Mouse (Mus musculus) left cerebral cortex, adult 2 months (tissue): Measurements from ENCODE around the gene Fam173a. TPM values are rescaled to one million over a fixed set of nuclear protein-coding genes. Genes with fewer than 3 reads are reported as not detected.
A peak's percentile ranks its signal among the peaks of the same experiment; 100 is the strongest.
"Not testable (repeated sequence)": the region's sequence is repeated elsewhere in the genome, so short reads cannot be mapped to it uniquely, and the experiment has no call there.

ENCODE experiments used
- DNase-seq, 2 experiments: peaks; one replicate each; pipeline ENCODE4 v3.0.0; 2021 to 2022; ENCODE audit warnings: low spot score in 2 of 2, mixed read lengths in 1 of 2; ENCODE audit errors: extremely low spot score in 1 of 2
- H3K27ac ChIP-seq: fragments of 200-600 bp; 2 replicates; pipeline ENCODE4 v1.8.1; 2022
- H3K4me3 ChIP-seq: fragments of 200-600 bp; 2 replicates; pipeline ENCODE4 v1.8.1; 2022
- CTCF ChIP-seq: fragments of 200-600 bp; IDR thresholded peaks from 2 replicates; pipeline ENCODE4 v1.8.1; 2022; ENCODE audit warnings: antibody characterized with exemption, mild to moderate bottlenecking, moderate library complexity
- intact Hi-C: fragments of 180-260 bp; cut with DNase I; formaldehyde crosslinking; loops from one replicate; pipeline ENCODE4 v1.15.1; 2025
- total RNA-seq, 2 experiments: library from RNA; stranded (reverse); gene quantifications; 2 replicates each; pipeline ENCODE4 v1.2.3; 2021

Gene Fam173a
- total RNA-seq, 2 experiments from 2014 or later = 84.9 to 85.1 TPM

DNA sequence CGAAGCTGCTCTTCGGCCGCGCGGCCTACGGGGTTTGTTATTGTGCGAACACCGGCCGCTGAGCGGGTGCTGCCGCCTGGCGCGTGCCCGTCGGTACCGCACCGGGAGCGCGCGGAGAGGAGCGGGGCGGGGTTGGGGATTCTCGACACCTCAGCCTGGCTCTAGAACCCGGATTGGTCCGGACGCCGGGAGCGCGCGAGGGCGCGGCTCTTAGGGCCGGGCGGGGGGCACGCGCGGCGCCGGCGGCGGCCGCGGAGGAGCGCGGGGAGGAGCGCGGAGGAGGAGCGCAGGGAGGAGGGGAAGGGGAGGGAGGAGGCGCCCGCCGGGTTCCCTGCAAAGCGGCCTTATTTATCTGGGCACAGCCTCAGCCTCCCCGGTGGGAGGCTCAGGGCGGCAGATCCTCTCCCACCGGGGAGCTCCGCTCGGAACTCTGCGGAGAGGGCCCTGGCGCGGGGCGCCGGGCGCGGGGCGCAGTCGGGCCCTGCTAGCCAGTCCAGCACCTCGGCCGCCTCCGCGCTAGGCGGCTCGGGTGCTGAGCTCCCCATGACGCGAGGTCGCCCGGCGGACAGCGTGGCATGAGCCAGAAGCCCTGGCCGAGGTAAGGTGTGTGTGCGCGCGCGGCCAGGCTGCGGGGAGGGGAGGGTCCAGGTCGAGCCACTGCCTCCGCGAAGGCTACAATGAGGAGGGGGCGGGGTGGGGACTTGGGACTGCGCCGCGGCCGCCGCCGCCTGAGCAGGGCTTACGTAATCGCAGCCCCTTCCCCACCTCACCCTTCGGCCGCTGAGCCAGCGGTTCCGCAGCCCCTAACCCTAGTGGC, 16.3 kb upstream of the Fam173a start, which contains the start of gene Fbxl16:
Fbxl16 (plus strand) TSS at position 297 of the 817 bp plus-strand sequence.
- H3K27ac ChIP-seq = peak within 1 kb of the TSS; percentile 99
- peak; percentile 49 for TF ChIP-seq CTCF
- DNase-seq = peak; percentile 91 to 92
- H3K4me3 ChIP-seq = peak within 1 kb of the TSS; percentile 63
- intact Hi-C loops = no loop called here

DNA sequence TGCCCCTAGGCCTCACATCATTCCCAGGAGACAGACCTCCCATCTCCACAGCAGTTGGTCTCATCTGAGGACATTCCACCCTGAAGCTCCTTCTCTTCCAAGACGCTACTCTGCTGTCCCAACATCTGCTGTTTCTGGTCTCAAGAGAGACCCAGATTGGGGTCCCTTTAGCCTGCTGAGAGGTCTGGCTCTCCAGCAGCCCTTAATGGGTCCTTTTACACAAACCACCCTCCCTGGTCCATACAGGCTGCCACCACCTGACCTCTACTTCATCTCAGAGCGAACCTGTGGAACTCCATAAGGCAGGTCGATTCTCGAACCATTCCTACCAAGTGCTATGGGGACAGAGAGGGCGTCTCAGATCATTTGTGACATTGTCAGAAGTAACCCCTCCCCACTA, 15.3 kb upstream of the Fam173a start:
- no peak for DNase-seq
- Histone ChIP-seq H3K27ac (peak overlapping the region; percentile 90), H3K4me3 (peak overlapping the region; percentile 63)
- TF ChIP-seq CTCF = no peak
- intact Hi-C loops = no loop called here

DNA sequence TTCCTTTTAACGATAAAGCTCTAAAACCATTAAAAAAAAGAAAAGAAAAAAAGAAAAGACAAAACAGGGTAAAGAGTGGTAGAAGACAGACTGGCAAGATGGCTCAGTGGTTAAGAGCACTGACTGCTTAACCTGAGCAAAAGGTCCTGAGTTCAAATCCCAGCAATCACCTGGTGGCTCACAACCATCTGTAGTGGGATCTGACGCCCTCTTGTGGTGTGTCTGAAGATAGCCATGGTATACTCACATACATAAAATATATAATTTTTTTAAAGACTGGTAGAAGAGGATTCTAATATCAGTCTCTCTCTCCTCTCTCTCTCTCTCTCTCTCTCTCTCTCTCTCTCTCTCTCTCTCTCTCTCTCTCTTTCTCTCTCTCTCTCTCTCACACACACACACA, 14.8 kb upstream of the Fam173a start:
- H3K27ac ChIP-seq, DNase-seq, H3K4me3 ChIP-seq, intact Hi-C loops: not testable (repeated sequence)
- TF ChIP-seq CTCF = peak; percentile 34

DNA sequence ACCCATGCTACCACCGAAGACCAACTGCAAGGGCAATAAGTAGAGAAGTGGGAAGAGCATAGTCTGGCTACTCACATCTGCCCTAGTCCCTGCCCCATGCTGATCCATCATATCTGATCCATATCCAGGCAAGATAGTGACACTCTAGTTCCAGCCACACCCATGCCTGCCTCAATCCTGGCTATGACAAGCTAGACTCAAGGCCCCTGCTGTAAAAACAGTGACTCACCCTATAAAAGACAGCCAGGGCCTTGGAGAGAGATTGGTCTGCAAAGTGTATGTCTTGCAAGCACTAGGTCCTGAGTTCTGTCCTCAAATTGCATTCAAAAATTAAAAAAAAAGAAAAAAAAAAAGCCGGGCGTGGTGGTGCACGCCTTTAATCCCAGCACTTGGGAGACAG, 13.8 kb upstream of the Fam173a start:
- H3K27ac ChIP-seq = no peak overlapping the region
- intact Hi-C loops = no loop called here
- no peak overlapping the region for H3K4me3 ChIP-seq
- TF ChIP-seq CTCF = no peak
- DNase-seq = no peak

DNA sequence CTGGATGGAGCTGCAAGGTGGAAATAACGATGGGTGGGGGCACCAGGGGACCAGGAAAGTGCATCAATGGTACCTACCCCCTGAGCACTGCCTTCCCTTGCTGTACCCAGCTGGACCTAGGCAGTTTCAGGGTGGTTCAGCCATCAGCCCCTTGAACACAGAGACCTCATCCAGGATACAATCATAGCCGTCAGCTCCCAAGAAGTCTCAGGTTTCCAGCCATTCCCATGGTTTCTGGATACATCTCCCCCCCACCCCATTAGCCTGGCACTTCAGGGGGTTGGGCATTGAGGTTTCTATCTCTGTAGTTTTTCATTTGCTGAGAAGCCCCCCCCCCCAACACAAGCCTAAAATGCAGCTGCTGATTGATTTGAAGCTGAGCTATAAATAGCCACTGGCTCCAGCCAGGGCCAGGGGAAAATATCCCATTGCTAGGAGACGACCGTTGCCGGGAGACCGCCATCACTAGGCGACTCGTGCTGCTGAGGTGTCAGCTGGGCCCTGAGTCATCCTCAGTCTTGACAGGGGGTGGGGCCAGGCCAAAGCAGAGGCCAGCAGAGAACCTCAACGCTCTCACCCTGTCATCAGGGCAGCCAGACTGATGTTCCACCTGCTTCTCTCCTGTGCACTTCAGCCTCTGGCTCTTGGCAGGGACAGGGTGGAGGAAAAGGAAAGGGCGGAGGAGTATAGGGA, 10.3 kb upstream of the Fam173a start:
- Histone ChIP-seq H3K4me3 (peak overlapping the region; percentile 37), H3K27ac (peak overlapping the region; percentile 96)
- no peak for TF ChIP-seq CTCF
- DNase-seq = peak; percentile 77 to 82
- intact Hi-C loops = loop anchor here (5.0 kb wide), 2 partner anchors 231 to 406 kb away; partner anchors contain the start of gene Sox8

DNA sequence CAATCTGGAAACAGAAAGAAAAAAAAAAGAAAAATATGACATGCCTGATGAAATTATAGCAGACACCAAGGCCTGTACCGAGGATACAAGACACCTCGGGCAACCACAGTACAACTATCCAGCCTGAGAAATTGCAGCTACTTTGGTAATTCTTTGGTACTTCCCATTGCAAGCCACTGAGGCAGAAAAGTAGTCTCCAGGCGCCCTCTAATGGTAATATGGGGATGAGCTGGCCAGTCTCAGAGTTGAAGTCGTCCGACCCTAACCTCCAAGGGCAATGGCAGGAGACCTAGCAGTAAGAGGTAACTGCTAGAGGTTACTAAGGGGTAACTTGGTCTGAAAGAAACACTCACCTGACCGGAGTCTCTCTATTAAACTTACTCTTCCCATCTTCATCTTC, 8.3 kb upstream of the Fam173a start:
- peak; percentile 89 for TF ChIP-seq CTCF
- intact Hi-C loops = loop anchor here (1.0 to 5.0 kb wide), 5 partner anchors 28 to 404 kb away; partner anchors contain the start of genes Narfl and Sox8
- peak; percentile 58 to 67 for DNase-seq
- H3K27ac ChIP-seq = peak overlapping the region; percentile 51
- H3K4me3 ChIP-seq = no peak overlapping the region

DNA sequence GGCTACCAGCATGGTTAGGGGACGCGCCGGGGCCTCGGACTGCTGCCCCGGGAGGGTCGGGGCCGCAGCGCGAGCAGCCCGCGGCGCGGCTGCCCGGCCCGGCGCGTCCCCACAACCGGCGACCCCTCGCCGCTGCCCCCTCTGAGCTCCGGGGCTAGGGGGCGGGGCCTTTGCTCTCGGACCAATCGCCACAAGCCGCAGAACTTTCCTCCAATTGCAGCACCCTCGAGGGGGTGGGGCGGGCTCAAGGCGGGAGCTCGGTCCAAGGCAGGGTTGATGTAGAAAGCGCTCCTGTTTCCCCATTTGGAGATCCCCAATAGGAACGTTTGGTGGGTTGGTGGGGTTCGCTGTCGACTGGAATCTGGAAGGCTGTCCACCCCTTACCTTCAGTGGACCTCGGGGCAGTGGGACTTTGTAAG, 4.3 kb upstream of the Fam173a start, which contains the start of gene Metrn:
Metrn (minus strand) TSS at position 186 of the 419 bp plus-strand sequence.
- peak; percentile 76 to 81 for DNase-seq
- Histone ChIP-seq H3K4me3 (peak within 1 kb of the TSS; percentile 53), H3K27ac (peak within 1 kb of the TSS; percentile 76)
- intact Hi-C loops = loop anchor here (1.0 kb wide), 1 partner anchor 24 kb away; the partner anchor contains the start of gene Narfl
- no peak for TF ChIP-seq CTCF

DNA sequence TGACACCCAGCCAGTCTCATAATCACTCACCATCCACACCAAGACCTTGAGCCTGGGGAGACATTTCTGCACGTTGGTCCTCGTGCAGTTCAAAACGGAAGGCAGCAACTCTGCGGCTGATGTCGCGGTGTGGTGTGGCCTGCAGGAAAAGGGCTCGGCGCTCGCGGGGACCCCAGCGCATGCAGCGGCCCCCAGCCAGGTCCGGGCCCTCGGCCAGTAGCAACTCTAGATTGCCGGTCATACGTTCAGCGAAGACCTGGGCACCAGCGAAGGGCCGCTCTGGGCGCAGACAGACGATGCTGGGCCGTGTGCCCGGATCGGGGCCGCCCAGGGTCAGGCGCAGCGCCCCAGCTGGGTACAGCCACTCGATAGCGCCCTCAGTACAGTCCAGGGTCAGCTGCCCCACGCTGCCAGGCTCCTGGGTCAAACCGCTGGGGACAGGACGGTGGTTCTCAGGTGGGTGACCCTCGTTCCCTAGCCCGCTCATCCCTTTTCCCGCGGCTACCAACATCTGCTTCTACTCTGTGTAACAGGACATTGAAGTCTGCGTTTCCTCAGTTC, 3.6 kb upstream of the Fam173a start:
- peak overlapping the region; percentile 76 for H3K27ac ChIP-seq
- intact Hi-C loops = no loop called here
- no peak for TF ChIP-seq CTCF
- no peak for DNase-seq
- H3K4me3 ChIP-seq = peak overlapping the region; percentile 53

DNA sequence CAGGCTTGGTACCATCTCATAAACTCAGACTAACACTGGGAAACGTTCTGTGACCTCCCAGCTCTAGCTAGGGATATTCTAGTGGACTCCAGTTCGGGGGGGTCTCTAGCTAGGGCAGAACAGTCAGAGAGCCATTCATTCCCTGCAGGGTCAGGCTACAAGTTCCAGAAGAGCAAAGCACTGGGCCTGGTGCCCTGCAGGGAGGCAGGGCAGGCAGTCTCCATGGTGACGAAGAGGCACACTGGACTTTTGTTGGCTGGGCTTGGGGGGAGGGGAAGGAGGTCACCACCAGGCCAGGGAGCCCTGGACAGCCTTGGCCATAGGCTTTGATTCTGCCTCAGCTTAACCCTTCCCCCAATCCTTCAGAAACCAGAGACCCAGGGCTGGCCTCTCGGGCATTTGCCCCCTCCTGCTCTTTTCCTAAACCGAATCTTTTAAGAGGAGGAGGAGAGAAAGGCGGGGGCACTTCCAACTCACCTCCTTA, 3.0 kb upstream of the Fam173a start, which contains the start of gene AC134908.4:
AC134908.4 (minus strand) TSS at position 51 of the 484 bp plus-strand sequence.
- intact Hi-C loops = no loop called here
- DNase-seq = peak in 1 of 2 experiments; percentile 70
- H3K27ac ChIP-seq = peak within 1 kb of the TSS; percentile 78
- no peak for TF ChIP-seq CTCF
- peak within 1 kb of the TSS; percentile 53 for H3K4me3 ChIP-seq

DNA sequence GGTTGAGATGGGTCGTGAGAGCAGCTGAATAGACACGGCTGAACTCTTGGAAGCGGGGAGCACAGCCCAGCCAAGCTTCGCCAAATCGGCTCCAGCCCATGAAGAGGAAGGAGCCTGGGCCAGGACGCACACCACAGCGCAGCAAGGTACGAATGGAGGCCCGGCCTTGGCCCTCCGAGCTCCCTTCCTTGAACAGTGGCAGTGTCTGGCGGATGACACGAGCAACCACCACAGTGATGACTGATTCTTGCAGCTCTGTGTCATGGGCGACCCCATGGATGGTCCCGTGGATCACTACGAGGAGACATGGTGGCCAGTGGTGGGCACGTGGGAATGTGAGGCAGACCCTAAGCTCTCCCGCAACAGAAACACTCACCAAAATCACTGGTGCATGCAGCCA, 2.3 kb upstream of the Fam173a start:
- H3K4me3 ChIP-seq = peak overlapping the region; percentile 18
- no peak for TF ChIP-seq CTCF
- H3K27ac ChIP-seq = peak overlapping the region; percentile 78
- intact Hi-C loops = no loop called here
- DNase-seq = no peak

DNA sequence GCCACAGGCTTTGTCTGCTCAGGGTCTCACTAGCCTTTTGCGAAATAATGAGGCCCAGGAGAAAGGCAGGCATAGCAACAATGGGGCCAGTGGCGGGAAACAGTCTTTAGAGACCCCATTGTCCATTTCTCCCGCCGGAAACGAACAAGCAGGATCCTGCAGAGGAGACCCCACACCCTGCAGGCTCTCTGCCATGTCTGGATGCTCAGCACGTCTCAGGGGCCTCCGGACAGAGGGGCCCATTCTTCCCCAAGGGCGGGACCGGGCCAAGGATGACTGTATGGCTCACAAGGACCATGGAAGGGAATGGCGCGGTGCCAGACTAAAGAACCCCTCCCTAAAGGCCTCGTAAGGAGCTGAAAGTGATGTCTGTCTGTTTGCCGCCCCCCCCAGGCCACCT, 1.5 kb upstream of the Fam173a start:
- H3K27ac ChIP-seq = 0 out of 2 replicates have a peak overlapping the region, but pooled peaks have one; percentile 78
- TF ChIP-seq CTCF = no peak
- H3K4me3 ChIP-seq = no peak overlapping the region
- no peak for DNase-seq
- intact Hi-C loops = no loop called here
